8 mouse cellular contexts compared by ENCODE assay signal in the genomic region with DNA sequence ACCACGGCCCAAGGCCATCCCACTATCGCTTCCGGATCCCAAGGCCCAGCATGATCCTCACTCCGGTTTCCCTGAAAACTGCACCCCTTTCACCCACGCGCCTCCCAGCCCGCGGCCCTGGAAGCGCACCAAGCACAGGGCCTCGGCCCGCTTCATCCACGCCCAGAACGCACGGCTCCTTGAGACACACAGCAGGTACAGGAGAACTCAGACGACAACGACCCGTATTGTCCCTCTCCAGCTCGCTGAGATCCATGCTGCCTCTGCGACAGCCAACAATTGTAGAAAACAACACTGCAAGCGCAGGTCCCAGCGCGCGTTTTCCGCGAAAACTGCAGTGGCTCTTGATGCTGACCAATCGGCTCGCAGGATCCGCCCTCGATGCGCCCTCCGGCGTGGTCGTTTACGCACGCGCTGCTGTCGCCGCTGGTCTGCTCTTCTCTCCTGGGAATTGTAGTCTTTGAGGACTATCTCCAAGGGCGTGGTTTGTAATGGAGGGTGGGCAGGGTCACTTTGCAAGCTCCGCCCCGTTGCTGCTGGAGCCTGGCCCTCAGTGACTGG. TPM values are rescaled to one million over a fixed set of nuclear protein-coding genes. Genes with fewer than 3 reads are reported as not detected.
A peak's percentile ranks its signal among the peaks of the same experiment; 100 is the strongest.
DNase-seq lines count a peak whose midpoint lies in the region; ATAC-seq lines count a peak whose summit lies in the region.

No protein-coding gene starts in this region.

- WGBS in embryonic facial prominence, embryonic 10.5 days, result under 1% methylated on average over 41 of the region's 41 CpGs
- WGBS in intestine, embryonic 16.5 days, result under 1% methylated on average over 41 of the region's 41 CpGs
- under 1% methylated on average over 41 of the region's 41 CpGs for WGBS in limb, embryonic 10.5 days
- WGBS in midbrain, embryonic 12.5 days, result under 1% methylated on average over 41 of the region's 41 CpGs

- peaks cover 35% of the 10 kb centered on the region for H3K36me3 ChIP-seq in embryonic facial prominence, embryonic 10.5 days (replicated peaks)
- H3K36me3 ChIP-seq in intestine, embryonic 16.5 days (ENCODE audit: control insufficient read depth, insufficient read depth, low read length), result 0 out of 2 replicates have a peak, but pooled peaks cover 4% of the 10 kb centered on the region
- H3K36me3 ChIP-seq in limb, embryonic 10.5 days, result peaks cover 39% of the 10 kb centered on the region
- H3K36me3 ChIP-seq in midbrain, embryonic 12.5 days, result peaks cover 18% of the 10 kb centered on the region

- ATAC-seq in intestine, embryonic 16.5 days, result peak; percentile 89
- peak; percentile 81 for ATAC-seq in midbrain, embryonic 12.5 days (ENCODE audit: low FRiP score, low read depth)

- peak; percentile 99 for DNase-seq in 3T3-L1 (ENCODE audit: low read depth, low spot score)
- peak; percentile 96 for DNase-seq in adrenal gland, postnatal 14 days
- DNase-seq in embryonic facial prominence, embryonic 10.5 days (ENCODE audit: low spot score), result peak; percentile 96
- DNase-seq in gastrocnemius, postnatal 4 days (ENCODE audit: low spot score in 2 of 2), result peak; percentile 73 to 89
- DNase-seq in limb, embryonic 10.5 days (ENCODE audit: low spot score), result peak; percentile 94
- DNase-seq in spleen, postnatal 10 days (ENCODE audit: low spot score in 2 of 2), result peak; percentile 84 to 94

- no peaks in the 10 kb centered on the region for H3K9me3 ChIP-seq in embryonic facial prominence, embryonic 10.5 days
- H3K9me3 ChIP-seq in intestine, embryonic 16.5 days (ENCODE audit: control insufficient read depth, low read length), result no peaks in the 10 kb centered on the region
- no peaks in the 10 kb centered on the region for H3K9me3 ChIP-seq in limb, embryonic 10.5 days (replicated peaks)
- H3K9me3 ChIP-seq in midbrain, embryonic 12.5 days, result no peaks in the 10 kb centered on the region

- H3K4me1 ChIP-seq in embryonic facial prominence, embryonic 10.5 days, result peaks cover 53% of the 10 kb centered on the region
- peaks cover 26% of the 10 kb centered on the region for H3K4me1 ChIP-seq in intestine, embryonic 16.5 days (ENCODE audit: control insufficient read depth, insufficient read depth, low read length)
- peaks cover 40% of the 10 kb centered on the region for H3K4me1 ChIP-seq in limb, embryonic 10.5 days
- peaks cover 35% of the 10 kb centered on the region for H3K4me1 ChIP-seq in midbrain, embryonic 12.5 days

- H3K4me3 ChIP-seq in embryonic facial prominence, embryonic 10.5 days, result peak overlapping the region; percentile 75
- peak overlapping the region; percentile 65 for H3K4me3 ChIP-seq in intestine, embryonic 16.5 days (ENCODE audit: low read length)
- peak overlapping the region; percentile 68 for H3K4me3 ChIP-seq in limb, embryonic 10.5 days
- peak overlapping the region; percentile 68 for H3K4me3 ChIP-seq in midbrain, embryonic 12.5 days

- H3K27ac ChIP-seq in embryonic facial prominence, embryonic 10.5 days (replicated peaks), result peak overlapping the region; percentile 82
- peak overlapping the region; percentile 72 for H3K27ac ChIP-seq in intestine, embryonic 16.5 days (ENCODE audit: low read length)
- peak overlapping the region; percentile 78 for H3K27ac ChIP-seq in limb, embryonic 10.5 days
- peak overlapping the region; percentile 54; the same call in 1 of the 2 replicates for H3K27ac ChIP-seq in midbrain, embryonic 12.5 days (replicated peaks)

- no peaks in the 10 kb centered on the region for H3K27me3 ChIP-seq in embryonic facial prominence, embryonic 10.5 days (replicated peaks; ENCODE audit: low read depth, poor library complexity, severe bottlenecking)
- H3K27me3 ChIP-seq in intestine, embryonic 16.5 days (replicated peaks; ENCODE audit: control insufficient read depth, insufficient read depth, low read length), result no peaks in the 10 kb centered on the region
- H3K27me3 ChIP-seq in limb, embryonic 10.5 days (ENCODE audit: low read depth, poor library complexity, severe bottlenecking), result no peaks in the 10 kb centered on the region
- H3K27me3 ChIP-seq in midbrain, embryonic 12.5 days, result no peaks in the 10 kb centered on the region

- peak overlapping the region; percentile 77 for H3K9ac ChIP-seq in intestine, embryonic 16.5 days (ENCODE audit: low read depth, low read length)
- peak overlapping the region; percentile 77 for H3K9ac ChIP-seq in midbrain, embryonic 12.5 days (replicated peaks)

- peak overlapping the region; percentile 93 for H3K4me2 ChIP-seq in intestine, embryonic 16.5 days (ENCODE audit: low read depth, low read length)
- H3K4me2 ChIP-seq in midbrain, embryonic 12.5 days (replicated peaks), result peak overlapping the region; percentile 94

RNA-seq across cellular contexts. Expression of a gene that starts 3.4 kb away (rescaled TPM):
- total RNA-seq in adrenal gland, postnatal 14 days (2021), result 2.1 TPM in 1 of 2 replicates, not detected in the other
- not detected in 2 replicates for polyA plus RNA-seq in embryonic facial prominence, embryonic 10.5 days (2016; fragmentation: Nextera tagmentation; extraction: Ambion mirVana)
- 1 to 10 TPM in 1 of 2 experiments, not detected in 1; 2.0 TPM for total RNA-seq in gastrocnemius, postnatal 4 days (2021)
- not detected in 2 replicates for polyA plus RNA-seq in intestine, embryonic 16.5 days (2015; fragmentation: Nextera tagmentation; extraction: Ambion mirVana)
- polyA plus RNA-seq in limb, embryonic 10.5 days (2016; fragmentation: Nextera tagmentation; extraction: Ambion mirVana), result not detected in 2 replicates
- polyA plus RNA-seq in midbrain, embryonic 12.5 days (2016; fragmentation: Nextera tagmentation; extraction: Ambion mirVana), result not detected in 2 replicates

RNA-seq across cellular contexts. Expression of a gene that starts 3.6 kb away (rescaled TPM):
- total RNA-seq in adrenal gland, postnatal 14 days (2021), result 532 and 572 TPM in 2 replicates
- 1,193 and 1,272 TPM in 2 replicates for polyA plus RNA-seq in embryonic facial prominence, embryonic 10.5 days (2016; fragmentation: Nextera tagmentation; extraction: Ambion mirVana)
- total RNA-seq in gastrocnemius, postnatal 4 days (2021), result 100 to 1,000 TPM; 317 to 327 TPM
- polyA plus RNA-seq in intestine, embryonic 16.5 days (2015; fragmentation: Nextera tagmentation; extraction: Ambion mirVana), result 533 and 590 TPM in 2 replicates
- polyA plus RNA-seq in limb, embryonic 10.5 days (2016; fragmentation: Nextera tagmentation; extraction: Ambion mirVana), result 1,175 and 1,260 TPM in 2 replicates
- polyA plus RNA-seq in midbrain, embryonic 12.5 days (2016; fragmentation: Nextera tagmentation; extraction: Ambion mirVana), result 1,292 and 1,309 TPM in 2 replicates

RNA-seq across cellular contexts. Expression of a gene that starts 3.8 kb away (rescaled TPM):
- 88.3 and 96.4 TPM in 2 replicates for total RNA-seq in adrenal gland, postnatal 14 days (2021)
- 147 and 148 TPM in 2 replicates for polyA plus RNA-seq in embryonic facial prominence, embryonic 10.5 days (2016; fragmentation: Nextera tagmentation; extraction: Ambion mirVana)
- total RNA-seq in gastrocnemius, postnatal 4 days (2021), result 10 to 100 TPM; 38.7 to 45.2 TPM
- polyA plus RNA-seq in intestine, embryonic 16.5 days (2015; fragmentation: Nextera tagmentation; extraction: Ambion mirVana), result 102 and 120 TPM in 2 replicates
- 156 and 168 TPM in 2 replicates for polyA plus RNA-seq in limb, embryonic 10.5 days (2016; fragmentation: Nextera tagmentation; extraction: Ambion mirVana)
- polyA plus RNA-seq in midbrain, embryonic 12.5 days (2016; fragmentation: Nextera tagmentation; extraction: Ambion mirVana), result 91.9 and 98.7 TPM in 2 replicates

RNA-seq across cellular contexts. Expression of a gene that starts 12.7 kb away (rescaled TPM):
- total RNA-seq in adrenal gland, postnatal 14 days (2021), result 58.3 and 211 TPM in 2 replicates
- polyA plus RNA-seq in embryonic facial prominence, embryonic 10.5 days (2016; fragmentation: Nextera tagmentation; extraction: Ambion mirVana), result 6.6 and 6.7 TPM in 2 replicates
- 10 to 100 TPM in 1 of 2 experiments, 1 to 10 TPM in 1; 10.0 to 10.1 TPM for total RNA-seq in gastrocnemius, postnatal 4 days (2021)
- polyA plus RNA-seq in intestine, embryonic 16.5 days (2015; fragmentation: Nextera tagmentation; extraction: Ambion mirVana), result 18.2 and 25.5 TPM in 2 replicates
- polyA plus RNA-seq in limb, embryonic 10.5 days (2016; fragmentation: Nextera tagmentation; extraction: Ambion mirVana), result 9.9 and 14.4 TPM in 2 replicates
- 6.0 and 6.5 TPM in 2 replicates for polyA plus RNA-seq in midbrain, embryonic 12.5 days (2016; fragmentation: Nextera tagmentation; extraction: Ambion mirVana)

RNA-seq across cellular contexts. Expression of a gene that starts 19.0 kb away (rescaled TPM):
- total RNA-seq in adrenal gland, postnatal 14 days (2021), result not detected in 2 replicates
- 0.36 and 0.91 TPM in 2 replicates for polyA plus RNA-seq in embryonic facial prominence, embryonic 10.5 days (2016; fragmentation: Nextera tagmentation; extraction: Ambion mirVana)
- total RNA-seq in gastrocnemius, postnatal 4 days (2021), result not detected
- 0.18 and 0.24 TPM in 2 replicates for polyA plus RNA-seq in intestine, embryonic 16.5 days (2015; fragmentation: Nextera tagmentation; extraction: Ambion mirVana)
- polyA plus RNA-seq in limb, embryonic 10.5 days (2016; fragmentation: Nextera tagmentation; extraction: Ambion mirVana), result 0.44 and 0.58 TPM in 2 replicates
- 1.3 and 1.7 TPM in 2 replicates for polyA plus RNA-seq in midbrain, embryonic 12.5 days (2016; fragmentation: Nextera tagmentation; extraction: Ambion mirVana)

Comparison
In these comparisons a context has a peak if more than half of its experiments do, and no peak if none do; other contexts are left out.
1. Peak in every context shown above with its lines: DNase-seq, ATAC-seq, H3K4me3 ChIP-seq and H3K27ac ChIP-seq.